Mouse (Mus musculus): ENCODE measurements around the gene Cldn15. TPM values are rescaled to one million over a fixed set of nuclear protein-coding genes. Genes with fewer than 3 reads are reported as not detected.

Gene Cldn15
- 0.35 to 1.4 TPM in 2 of 4 replicates, not detected in the others for total RNA-seq (2023; ENCODE audit: inconsistent age)

GRCm38 (mm10) chr5:136966331-136966730 is at the start of gene Cldn15:
Gene Cldn15, plus strand, starts transcription at chr5:136966616.

GRCm38 (mm10) chr5:136953015-136953414 is 13.4 kb upstream of the Cldn15 start, which contains the start of gene Fis1:
Gene Fis1, plus strand, starts transcription at chr5:136953275.

DNA sequence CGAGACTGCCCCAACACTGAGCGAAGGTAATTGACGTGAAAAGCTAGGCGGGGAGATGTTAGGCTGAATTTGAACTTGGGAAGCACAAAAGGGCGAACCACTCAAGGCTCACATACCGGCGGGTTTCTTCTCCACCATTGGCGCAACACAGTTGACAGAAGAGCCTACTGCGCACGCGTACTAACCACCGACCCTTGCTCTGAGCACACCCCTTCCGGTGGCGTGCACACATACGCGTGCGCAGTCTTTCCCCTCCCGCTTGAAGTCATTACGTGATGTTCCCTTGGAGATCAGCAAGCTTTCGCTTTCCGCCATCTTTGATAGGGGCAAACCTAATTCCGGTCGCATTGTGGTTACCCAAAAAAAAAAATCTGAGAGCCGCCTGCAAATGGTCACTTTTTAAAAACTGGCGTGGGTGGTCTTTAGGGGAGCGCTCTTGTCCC is 20.3 kb downstream of the Cldn15 start, which contains the start of gene Plod3:
Gene Plod3, plus strand, starts transcription at position 325 of the 443 bp plus-strand sequence.

GRCm38 (mm10) chr5:136987934-136988271 is 21.5 kb downstream of the Cldn15 start, which contains the start of gene Znhit1:
Gene Znhit1, minus strand, starts transcription at chr5:136988021.

Other genes starting within 250 kb of the Cldn15 start
- not detected in 4 replicates for gene Col26a1, start 83.4 kb upstream of the Cldn15 start, total RNA-seq (2023; ENCODE audit: inconsistent age)
- gene Ift22, start 58.5 kb upstream of the Cldn15 start, total RNA-seq (2023; ENCODE audit: inconsistent age): 15.6 to 28.1 TPM (median 22.4 TPM) in 4 replicates
- gene Fis1, start 13.3 kb upstream of the Cldn15 start, total RNA-seq (2023; ENCODE audit: inconsistent age): 162 to 190 TPM (median 176 TPM) in 4 replicates
- 19.4 to 29.8 TPM (median 27.6 TPM) in 4 replicates for gene Plod3, start 20.4 kb downstream of the Cldn15 start, total RNA-seq (2023; ENCODE audit: inconsistent age)
- 21.9 to 29.1 TPM (median 27.2 TPM) in 4 replicates for gene Znhit1, start 21.4 kb downstream of the Cldn15 start, total RNA-seq (2023; ENCODE audit: inconsistent age)
- 0.94 to 1.9 TPM (median 1.4 TPM) in 4 replicates for gene Vgf, start 59.8 kb downstream of the Cldn15 start, total RNA-seq (2023; ENCODE audit: inconsistent age)
- 21.2 to 26.8 TPM (median 22.0 TPM) in 4 replicates for gene Ap1s1, start 79.5 kb downstream of the Cldn15 start, total RNA-seq (2023; ENCODE audit: inconsistent age)
- not detected in 4 replicates for gene Serpine1, start 105.7 kb downstream of the Cldn15 start, total RNA-seq (2023; ENCODE audit: inconsistent age)
- gene Trim56, start 149.6 kb downstream of the Cldn15 start, total RNA-seq (2023; ENCODE audit: inconsistent age): 58.3 to 72.3 TPM (median 64.2 TPM) in 4 replicates
- not detected in 4 replicates for gene Muc3, start 182.7 kb downstream of the Cldn15 start, total RNA-seq (2023; ENCODE audit: inconsistent age)
- gene Muc3a, start 245.8 kb downstream of the Cldn15 start, total RNA-seq (2023; ENCODE audit: inconsistent age): 10.4 to 13.8 TPM (median 11.2 TPM) in 4 replicates